Mouse (Mus musculus): Measurements from ENCODE around the gene Nr1i2.

DNA sequence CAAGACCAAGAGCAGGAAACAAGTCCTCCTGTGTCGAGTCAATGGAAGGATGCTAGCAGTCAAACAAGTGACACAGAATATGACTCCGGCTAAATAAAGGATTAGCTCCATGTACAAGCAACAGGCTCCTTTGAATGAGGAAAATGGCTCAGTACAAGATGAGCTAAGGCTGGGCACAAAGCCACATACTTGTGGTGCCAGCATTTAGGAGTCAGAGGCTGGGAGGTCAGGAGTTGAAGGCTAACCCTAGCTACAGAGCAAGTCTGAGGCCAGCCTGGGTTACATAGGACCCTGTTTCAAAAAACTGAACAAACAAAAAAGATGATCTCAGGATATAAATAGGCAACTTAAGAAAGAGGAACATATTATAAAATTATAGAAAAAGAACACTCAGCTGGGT is 4.5 kb downstream of the Nr1i2 start:
- TF ChIP-seq CTCF (IDR thresholded peaks at IDR 0.05; ENCODE audit: extremely low read depth, insufficient read length, insufficient replicate concordance, low read depth, low read length): no peak
- TF ChIP-seq POLR2A (IDR thresholded peaks at IDR 0.05; ENCODE audit: low read depth, low read length): no peak

Data from small intestine, adult 2 months (tissue).